Mouse (Mus musculus): ENCODE data around the gene Adamts4. TPM values are rescaled to one million over a fixed set of nuclear protein-coding genes. Genes with fewer than 3 reads are reported as not detected.
A peak's percentile ranks its signal among the peaks of the same experiment; 100 is the strongest.

Gene Adamts4
- total and polyA plus RNA-seq, 2 experiments from 2014 or later: 3.9 to 4.1 TPM

DNA sequence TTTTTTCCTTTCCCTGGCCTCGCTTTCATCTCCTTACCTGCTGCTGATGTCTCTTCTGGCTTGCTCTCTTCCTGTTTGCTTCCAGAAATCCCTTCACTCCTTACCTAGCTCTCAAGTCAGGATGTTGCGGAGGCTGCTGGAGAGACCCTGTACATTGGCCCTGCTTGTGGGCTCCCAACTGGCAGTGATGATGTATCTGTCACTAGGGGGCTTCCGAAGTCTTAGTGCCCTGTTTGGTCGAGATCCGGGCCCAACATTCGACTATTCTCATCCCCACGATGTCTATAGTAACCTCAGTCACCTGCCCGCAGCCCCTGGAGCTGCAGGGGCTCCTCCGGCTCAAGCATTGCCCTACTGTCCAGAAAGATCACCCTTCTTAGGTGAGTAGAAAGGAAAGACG is 21.4 kb downstream of the Adamts4 start:
- no peak overlapping the region for H3K9ac ChIP-seq (replicated peaks; ENCODE audit: low read depth, low read length)
- peaks cover 42% of the 10 kb centered on the region for H3K36me3 ChIP-seq (replicated peaks; ENCODE audit: control insufficient read depth, insufficient read depth, low read length)
- WGBS: 64% methylated on average over 10 of the region's 10 CpGs
- H3K27ac ChIP-seq (ENCODE audit: low read depth): no peak overlapping the region
- no peaks in the 10 kb centered on the region for H3K27me3 ChIP-seq (ENCODE audit: control insufficient read depth, insufficient read depth, low read length)
- H3K4me1 ChIP-seq (ENCODE audit: control insufficient read depth, insufficient read depth): peaks cover 12% of the 10 kb centered on the region; the same call in 1 of the 2 replicates
- no peak for ATAC-seq (ENCODE audit: insufficient read depth, low read depth)
- peak overlapping the region; percentile 98; the same call in 1 of the 2 replicates for H3K4me2 ChIP-seq (ENCODE audit: low read depth, low read length)
- DNase-seq (ENCODE audit: low spot score): no peak
- no peak for TF ChIP-seq EP300 (IDR thresholded peaks at IDR 0.05; ENCODE audit: low read depth)
- TF ChIP-seq CTCF (IDR thresholded peaks at IDR 0.05; ENCODE audit: low read depth): no peak
- H3K9me3 ChIP-seq (replicated peaks; ENCODE audit: control insufficient read depth, low read length): no peaks in the 10 kb centered on the region
- H3K4me3 ChIP-seq (ENCODE audit: low read depth, low read length): no peak overlapping the region

GRCm38 (mm10) chr1:171272086-171272485 is 21.9 kb downstream of the Adamts4 start:
- no peak overlapping the region for H3K4me3 ChIP-seq (ENCODE audit: low read depth, low read length)
- no peaks in the 10 kb centered on the region for H3K9me3 ChIP-seq (replicated peaks; ENCODE audit: control insufficient read depth, low read length)
- peaks cover 12% of the 10 kb centered on the region; the same call in 1 of the 2 replicates for H3K4me1 ChIP-seq (ENCODE audit: control insufficient read depth, insufficient read depth)
- no peak for DNase-seq (ENCODE audit: low spot score)
- H3K27me3 ChIP-seq (ENCODE audit: control insufficient read depth, insufficient read depth, low read length): no peaks in the 10 kb centered on the region
- H3K9ac ChIP-seq (replicated peaks; ENCODE audit: low read depth, low read length): no peak overlapping the region
- H3K4me2 ChIP-seq (ENCODE audit: low read depth, low read length): no peak overlapping the region
- TF ChIP-seq EP300 (IDR thresholded peaks at IDR 0.05; ENCODE audit: low read depth) (no peak), CTCF (IDR thresholded peaks at IDR 0.05; ENCODE audit: low read depth) (no peak)
- H3K36me3 ChIP-seq (replicated peaks; ENCODE audit: control insufficient read depth, insufficient read depth, low read length): peaks cover 46% of the 10 kb centered on the region
- WGBS: 76% methylated on average over 3 of the region's 3 CpGs
- no peak overlapping the region for H3K27ac ChIP-seq (ENCODE audit: low read depth)
- ATAC-seq (ENCODE audit: insufficient read depth, low read depth): no peak

GRCm38 (mm10) chr1:171274171-171274570 is 23.9 kb downstream of the Adamts4 start:
- Histone ChIP-seq H3K27ac (ENCODE audit: low read depth) (no peak overlapping the region), H3K27me3 (ENCODE audit: control insufficient read depth, insufficient read depth, low read length) (no peaks in the 10 kb centered on the region), H3K36me3 (replicated peaks; ENCODE audit: control insufficient read depth, insufficient read depth, low read length) (peaks cover 64% of the 10 kb centered on the region), H3K4me1 (ENCODE audit: control insufficient read depth, insufficient read depth) (peaks cover 12% of the 10 kb centered on the region; the same call in 1 of the 2 replicates), H3K9ac (replicated peaks; ENCODE audit: low read depth, low read length) (no peak overlapping the region), H3K4me3 (ENCODE audit: low read depth, low read length) (no peak overlapping the region), H3K9me3 (replicated peaks; ENCODE audit: control insufficient read depth, low read length) (no peaks in the 10 kb centered on the region), H3K4me2 (ENCODE audit: low read depth, low read length) (no peak overlapping the region)
- ATAC-seq (ENCODE audit: insufficient read depth, low read depth) (no peak), DNase-seq (ENCODE audit: low spot score) (no peak)
- 89% methylated on average over 12 of the region's 12 CpGs for WGBS
- TF ChIP-seq CTCF (IDR thresholded peaks at IDR 0.05; ENCODE audit: low read depth): no peak

GRCm38 (mm10) chr1:171275144-171275734 is 25.0 kb downstream of the Adamts4 start:
- no peak for TF ChIP-seq EP300 (IDR thresholded peaks at IDR 0.05; ENCODE audit: low read depth)
- no peak for TF ChIP-seq CTCF (IDR thresholded peaks at IDR 0.05; ENCODE audit: low read depth)
- Histone ChIP-seq H3K36me3 (replicated peaks; ENCODE audit: control insufficient read depth, insufficient read depth, low read length) (peaks cover 64% of the 10 kb centered on the region), H3K27me3 (ENCODE audit: control insufficient read depth, insufficient read depth, low read length) (no peaks in the 10 kb centered on the region), H3K4me3 (ENCODE audit: low read depth, low read length) (no peak overlapping the region), H3K9me3 (replicated peaks; ENCODE audit: control insufficient read depth, low read length) (no peaks in the 10 kb centered on the region), H3K9ac (replicated peaks; ENCODE audit: low read depth, low read length) (no peak overlapping the region), H3K4me1 (ENCODE audit: control insufficient read depth, insufficient read depth) (peaks cover 12% of the 10 kb centered on the region), H3K27ac (ENCODE audit: low read depth) (no peak overlapping the region), H3K4me2 (ENCODE audit: low read depth, low read length) (no peak overlapping the region)
- no peak for ATAC-seq (ENCODE audit: insufficient read depth, low read depth)
- DNase-seq (ENCODE audit: low spot score): no peak
- WGBS: 86% methylated on average over 11 of the region's 11 CpGs

- ATAC-seq (ENCODE audit: insufficient read depth, low read depth) (no peak), DNase-seq (ENCODE audit: low spot score) (no peak)
- H3K27me3 ChIP-seq (ENCODE audit: control insufficient read depth, insufficient read depth, low read length): no peaks in the 10 kb centered on the region
- H3K4me1 ChIP-seq (ENCODE audit: control insufficient read depth, insufficient read depth): peaks cover 8% of the 10 kb centered on the region
- H3K27ac ChIP-seq (ENCODE audit: low read depth): no peak overlapping the region
- H3K4me2 ChIP-seq (ENCODE audit: low read depth, low read length): no peak overlapping the region
- H3K36me3 ChIP-seq (replicated peaks; ENCODE audit: control insufficient read depth, insufficient read depth, low read length): peaks cover 64% of the 10 kb centered on the region
- 84% methylated on average over 14 of the region's 14 CpGs for WGBS
- H3K4me3 ChIP-seq (ENCODE audit: low read depth, low read length): no peak overlapping the region
- TF ChIP-seq EP300 (IDR thresholded peaks at IDR 0.05; ENCODE audit: low read depth): no peak
- TF ChIP-seq CTCF (IDR thresholded peaks at IDR 0.05; ENCODE audit: low read depth): no peak
- H3K9me3 ChIP-seq (replicated peaks; ENCODE audit: control insufficient read depth, low read length): no peaks in the 10 kb centered on the region
- no peak overlapping the region for H3K9ac ChIP-seq (replicated peaks; ENCODE audit: low read depth, low read length)
These were observed 26.0 kb downstream of the Adamts4 start for GRCm38 (mm10) chr1:171276110-171276748.

Data from heart, postnatal 0 days (tissue).